Mouse (Mus musculus) layer of hippocampus, postnatal 25 days (tissue): Measurements from ENCODE around the gene Slc2a3. TPM values are rescaled to one million over a fixed set of nuclear protein-coding genes. Genes with fewer than 3 reads are reported as not detected.
"Not testable (repeated sequence)": the region's sequence is repeated elsewhere in the genome, so short reads cannot be mapped to it uniquely, and the experiment has no call there.

Experiments
- DNase-seq, 2 experiments: peaks; one replicate each; pipeline ENCODE4 v3.0.0; 2022; ENCODE audit warnings: mixed read lengths in 2 of 2, low spot score in 1 of 2; ENCODE audit errors: extremely low spot score in 1 of 2
- total RNA-seq, 2 experiments: library from RNA; stranded (reverse); gene quantifications; 2 replicates each; pipeline ENCODE4 v1.2.3; 2021

The Slc2a3 gene
- total RNA-seq, 2 experiments from 2014 or later, result 115 to 119 TPM

DNA sequence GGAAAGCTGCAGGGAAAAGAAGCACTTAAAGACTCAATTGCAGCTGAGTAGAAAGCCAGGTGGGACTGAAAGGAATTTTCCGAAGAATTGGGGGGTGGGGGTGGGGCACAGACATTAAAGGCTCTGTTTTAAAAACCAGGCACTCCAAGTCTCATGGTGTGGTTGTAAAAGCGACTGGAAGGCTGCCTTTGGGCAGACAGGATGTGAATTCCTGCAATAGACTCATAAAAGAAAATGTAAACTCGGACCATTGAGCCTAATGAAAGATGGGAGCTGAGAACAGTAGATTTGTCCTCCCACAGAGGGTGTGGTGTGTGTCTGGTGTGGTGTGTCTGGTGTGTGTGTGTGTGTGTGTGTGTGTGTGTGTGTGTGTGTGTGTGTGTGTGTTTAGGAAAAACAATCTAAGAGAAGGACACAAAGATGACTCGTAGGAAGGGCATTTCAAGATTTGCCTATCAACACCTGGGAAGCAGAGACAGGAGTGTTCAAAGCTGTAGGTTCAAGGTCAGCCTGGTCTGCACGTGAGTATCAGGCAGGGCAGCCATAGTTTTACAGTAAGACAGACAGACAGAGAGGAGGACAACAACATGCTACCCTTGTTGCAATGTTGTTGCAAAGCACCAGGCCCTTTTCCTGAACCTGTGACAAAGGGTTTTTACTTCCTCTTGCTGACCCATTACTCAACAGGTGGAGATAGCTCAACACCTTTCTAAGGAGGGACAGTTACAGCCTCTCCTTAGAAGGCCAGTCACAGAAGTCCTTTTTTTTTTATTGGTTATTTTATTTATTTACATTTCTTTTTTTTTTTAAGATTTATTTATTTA is 35.1 kb downstream of the Slc2a3 start:
- no peak for DNase-seq

DNA sequence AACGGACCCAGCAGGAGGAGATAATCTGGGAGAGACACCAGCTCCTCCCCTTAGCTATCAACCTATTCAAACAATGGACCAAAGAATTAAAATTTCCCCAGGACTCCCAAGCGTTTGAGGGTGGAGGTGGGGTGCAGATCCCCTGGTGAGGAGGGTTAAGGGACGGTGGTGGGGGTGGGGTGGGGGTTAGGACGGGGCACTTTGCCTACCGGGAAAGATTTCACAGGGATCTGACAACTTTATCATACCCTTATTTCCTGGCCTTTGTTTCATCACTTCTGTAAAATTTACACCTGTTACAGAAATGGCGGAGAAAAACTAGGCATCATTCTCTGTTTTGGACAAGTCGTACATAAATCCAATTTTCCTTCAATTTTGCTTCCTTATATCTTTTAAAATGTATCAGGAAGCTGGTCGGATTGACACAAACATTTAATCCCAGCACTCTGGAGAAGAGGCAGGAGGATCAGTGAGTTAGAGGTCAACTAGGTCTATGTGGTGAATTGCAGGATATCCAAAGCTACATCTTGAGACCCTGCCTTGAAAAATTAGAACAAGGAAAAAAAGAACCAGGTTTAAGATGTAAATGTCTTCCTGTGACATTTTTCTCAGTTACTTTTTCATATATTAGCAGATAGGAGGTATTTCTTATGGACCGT is 36.0 kb downstream of the Slc2a3 start:
- DNase-seq, result no peak

DNA sequence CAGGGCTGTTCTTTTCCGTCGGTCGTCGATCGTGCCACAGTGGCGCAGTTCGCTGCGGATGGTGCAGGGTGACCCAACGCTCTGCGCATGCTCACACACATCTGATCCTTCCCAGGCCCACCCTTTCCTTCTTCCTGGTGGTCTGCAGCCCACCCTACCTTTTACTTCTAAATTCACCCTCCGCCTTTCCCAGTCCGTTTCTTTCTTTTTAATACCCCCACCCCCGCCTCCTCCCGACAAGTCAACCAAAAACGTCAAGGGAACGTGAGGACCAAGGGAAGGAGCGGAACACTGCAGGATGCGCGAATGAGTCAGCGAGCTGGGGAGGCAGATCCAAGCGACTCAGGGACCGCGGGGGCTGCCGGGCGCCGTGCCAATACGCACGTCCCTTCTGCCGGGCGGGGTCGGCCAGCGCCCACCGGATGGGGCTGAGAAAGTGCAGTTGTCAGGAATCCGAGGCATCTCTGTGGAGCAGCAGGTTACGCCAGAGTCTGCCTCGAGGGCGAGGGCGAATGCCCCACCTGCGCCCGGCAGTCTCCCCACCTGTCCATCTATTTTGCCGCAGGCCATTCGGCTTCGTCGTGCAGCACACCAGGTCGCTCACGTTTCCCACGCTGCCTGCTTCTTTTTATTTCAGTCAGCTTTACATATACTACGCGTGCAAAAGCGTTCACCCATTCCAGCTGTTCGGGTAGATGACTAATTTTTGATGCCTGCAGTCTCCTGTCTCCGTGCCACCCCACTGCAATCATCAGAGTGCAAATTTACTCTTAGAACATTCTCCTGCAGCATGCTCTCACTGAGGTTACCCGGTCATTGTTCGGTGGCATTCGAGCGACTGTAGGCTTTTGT is 36.8 kb downstream of the Slc2a3 start:
- peak; percentile 64 to 68 for DNase-seq

DNA sequence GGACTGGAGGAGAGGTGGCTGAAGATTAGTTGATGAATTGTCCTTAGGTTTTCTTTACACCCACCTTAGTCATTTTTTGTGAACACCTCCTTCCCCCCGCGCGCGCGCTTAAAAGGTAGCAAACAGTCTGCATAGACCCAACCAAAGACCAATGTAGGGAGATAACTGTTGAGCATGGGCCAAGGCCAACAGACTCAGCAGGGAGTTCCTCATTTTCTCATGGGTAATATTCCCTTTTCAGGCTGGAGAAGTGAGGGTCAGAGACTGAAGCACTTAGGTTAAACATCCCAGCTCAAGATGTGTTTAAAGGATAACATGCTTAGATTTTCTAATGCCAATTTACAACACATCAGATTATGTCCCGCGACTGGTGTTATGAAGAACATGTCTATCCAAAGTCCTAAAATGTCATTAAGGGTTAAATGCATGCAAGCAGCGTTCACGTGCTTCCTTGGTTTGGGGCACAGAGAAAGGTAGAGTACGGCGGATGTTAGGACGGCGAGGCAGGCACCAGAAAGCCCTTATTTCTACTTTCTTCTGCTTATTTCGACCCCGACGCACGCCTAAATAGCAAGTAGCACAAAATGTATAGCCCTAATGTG is 37.5 kb downstream of the Slc2a3 start:
- no peak for DNase-seq

DNA sequence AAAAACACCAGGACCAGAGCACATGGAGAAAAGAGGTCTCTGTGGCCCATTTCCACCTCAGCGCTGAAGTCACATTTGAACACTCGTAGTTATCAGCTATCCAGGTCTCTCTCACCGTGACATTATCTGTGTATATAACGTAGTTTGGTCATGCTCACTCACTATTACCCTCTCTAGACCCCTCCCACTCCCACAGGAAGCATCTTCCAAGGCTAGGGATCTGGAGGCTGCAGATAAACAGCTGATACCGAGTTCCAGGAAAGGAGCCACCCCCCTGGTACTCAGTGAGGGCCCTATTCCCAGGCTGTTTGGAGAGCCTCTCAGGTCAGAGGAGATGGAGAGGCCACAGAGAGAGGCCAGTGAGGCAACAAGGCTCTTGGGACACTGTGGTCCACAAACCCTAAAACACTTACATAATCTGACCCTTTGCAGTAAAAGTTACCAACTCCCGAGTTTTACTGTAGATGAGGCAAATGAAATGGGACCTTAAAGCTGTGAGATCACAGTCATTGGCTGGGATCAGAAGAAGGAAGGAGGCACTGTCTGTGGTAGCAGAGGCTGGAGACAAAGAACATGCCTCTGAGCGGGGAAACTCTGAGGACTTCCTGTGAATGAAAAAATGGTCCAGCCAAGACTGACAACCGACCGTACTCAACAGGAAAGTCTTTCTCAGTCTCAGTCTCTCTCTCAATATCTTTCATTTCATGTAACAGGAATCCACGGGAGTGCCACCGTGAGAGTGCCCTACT is 38.3 kb downstream of the Slc2a3 start:
- DNase-seq, result no peak

DNA sequence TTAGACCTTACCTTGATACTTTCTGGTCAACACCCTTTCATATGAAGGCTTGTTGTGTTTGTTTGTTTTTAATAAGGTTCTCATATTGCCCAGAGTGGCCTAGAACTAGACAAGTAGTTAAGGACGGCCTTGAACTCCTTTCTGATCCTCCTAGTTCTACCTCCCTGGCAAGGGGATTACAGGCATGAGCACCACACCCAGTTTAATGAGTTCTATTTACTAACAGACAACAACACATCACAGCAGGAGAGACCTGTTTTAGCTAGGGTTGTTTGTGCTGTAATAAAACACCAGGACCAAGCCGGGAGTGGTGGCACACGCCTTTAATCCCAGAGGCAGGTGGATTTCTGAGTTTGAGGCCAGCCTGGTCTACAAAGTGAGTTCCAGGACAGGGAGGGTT is 39.0 kb downstream of the Slc2a3 start:
- DNase-seq, result no peak

DNA sequence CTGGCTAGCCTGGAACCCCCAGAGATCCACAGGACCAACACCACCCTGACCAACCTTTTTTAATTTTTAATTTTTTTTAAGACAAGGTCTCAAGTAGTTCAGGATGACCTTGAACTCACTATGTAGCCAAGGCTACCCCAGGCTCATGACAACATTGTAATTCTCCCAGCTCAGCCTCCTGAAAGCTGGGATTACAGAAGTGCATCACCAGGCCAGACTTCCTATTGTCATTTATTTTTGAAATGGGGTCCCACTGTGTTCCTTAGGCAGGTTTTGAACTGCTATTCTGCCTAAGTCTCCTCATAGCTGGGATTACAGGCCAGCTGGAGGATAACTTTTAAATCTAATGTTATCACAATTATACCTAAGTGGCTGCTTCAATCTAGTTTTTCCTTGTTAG is 39.5 kb downstream of the Slc2a3 start:
- DNase-seq, result no peak

DNA sequence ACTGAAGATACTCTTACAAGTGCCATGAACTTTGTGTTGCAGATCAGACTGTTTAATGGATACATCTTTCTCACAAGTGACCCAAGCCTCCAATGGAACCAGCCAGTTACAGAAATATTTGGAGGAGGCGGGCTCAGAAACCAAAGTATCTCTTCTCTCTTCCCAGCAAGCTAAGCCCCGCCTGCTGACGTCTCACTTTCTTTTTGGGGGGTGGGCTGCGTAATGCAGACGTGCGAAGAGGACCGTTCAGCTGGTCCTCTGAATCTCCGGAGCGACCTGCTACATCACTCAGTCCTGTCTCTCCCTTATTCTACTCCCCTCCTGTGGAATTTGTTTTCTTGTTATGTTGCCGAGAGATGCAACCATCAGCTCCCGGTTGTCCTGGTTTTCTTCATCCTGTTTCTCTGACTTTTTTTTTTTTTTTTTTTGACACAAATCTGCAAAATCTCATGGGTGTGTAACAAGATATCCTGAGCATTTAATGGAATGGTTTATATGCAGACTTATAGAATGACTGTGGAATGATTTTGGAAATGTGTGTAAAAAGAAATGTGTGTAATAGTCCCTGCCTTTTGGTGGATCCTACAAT is 40.3 kb downstream of the Slc2a3 start:
- DNase-seq, result peak; percentile 61 to 76

DNA sequence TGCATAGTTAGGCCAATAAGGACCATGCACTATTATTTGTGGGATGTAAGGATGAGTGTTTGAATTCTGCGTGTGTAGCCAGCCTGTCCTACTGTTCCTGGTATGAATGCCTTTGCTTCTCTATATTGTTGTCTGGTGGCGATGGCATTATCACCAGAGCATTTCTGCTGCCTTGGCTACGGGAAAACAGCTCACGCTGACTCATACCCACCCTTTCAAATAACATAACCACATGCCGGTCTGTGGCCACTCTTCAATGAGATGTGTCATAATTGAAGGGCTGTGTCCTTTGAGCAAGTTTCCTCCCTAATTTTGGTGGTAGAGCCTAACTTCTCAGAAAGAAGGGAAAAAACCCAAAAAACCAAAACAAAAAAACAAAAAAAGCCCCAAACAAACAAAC is 42.7 kb downstream of the Slc2a3 start:
- DNase-seq, result no peak

DNA sequence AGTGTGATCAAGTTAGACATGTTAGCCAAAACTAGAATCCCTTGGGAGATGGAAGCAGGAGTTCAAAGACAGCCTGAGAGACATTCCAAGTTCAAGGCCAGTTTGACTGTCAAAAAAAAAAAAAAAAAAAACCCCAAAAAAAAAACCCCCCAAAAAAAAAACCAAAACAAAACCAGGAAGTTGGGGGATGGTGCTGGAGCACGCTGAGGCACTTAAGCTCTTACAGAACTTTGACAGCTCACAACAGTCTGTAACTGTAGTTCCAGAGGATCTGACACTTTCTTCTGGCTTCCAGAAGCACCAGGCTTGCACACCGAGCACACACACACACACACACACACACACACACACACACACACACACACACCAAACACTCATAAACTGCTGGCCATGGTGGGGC is 45.5 kb downstream of the Slc2a3 start:
- DNase-seq, result no peak

DNA sequence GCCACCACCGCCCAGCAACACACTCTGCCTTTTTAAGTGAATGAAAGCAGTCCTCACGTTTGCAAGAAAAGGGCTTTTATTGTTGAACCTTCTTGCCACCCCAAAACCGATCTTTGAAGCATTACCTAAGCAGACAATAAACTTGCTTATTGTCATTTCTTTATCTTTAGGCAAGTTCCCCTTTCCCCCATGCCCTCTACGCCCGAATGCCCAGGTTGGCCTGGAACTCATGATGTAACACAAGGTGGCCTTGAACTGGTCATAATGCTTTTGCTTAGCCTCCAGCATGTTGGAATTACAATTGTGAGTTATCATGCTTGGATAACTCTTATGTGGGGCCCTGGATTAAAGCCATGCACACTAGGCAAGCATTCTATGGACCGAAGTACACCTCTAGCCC is 50.9 kb downstream of the Slc2a3 start:
- DNase-seq, result no peak

DNA sequence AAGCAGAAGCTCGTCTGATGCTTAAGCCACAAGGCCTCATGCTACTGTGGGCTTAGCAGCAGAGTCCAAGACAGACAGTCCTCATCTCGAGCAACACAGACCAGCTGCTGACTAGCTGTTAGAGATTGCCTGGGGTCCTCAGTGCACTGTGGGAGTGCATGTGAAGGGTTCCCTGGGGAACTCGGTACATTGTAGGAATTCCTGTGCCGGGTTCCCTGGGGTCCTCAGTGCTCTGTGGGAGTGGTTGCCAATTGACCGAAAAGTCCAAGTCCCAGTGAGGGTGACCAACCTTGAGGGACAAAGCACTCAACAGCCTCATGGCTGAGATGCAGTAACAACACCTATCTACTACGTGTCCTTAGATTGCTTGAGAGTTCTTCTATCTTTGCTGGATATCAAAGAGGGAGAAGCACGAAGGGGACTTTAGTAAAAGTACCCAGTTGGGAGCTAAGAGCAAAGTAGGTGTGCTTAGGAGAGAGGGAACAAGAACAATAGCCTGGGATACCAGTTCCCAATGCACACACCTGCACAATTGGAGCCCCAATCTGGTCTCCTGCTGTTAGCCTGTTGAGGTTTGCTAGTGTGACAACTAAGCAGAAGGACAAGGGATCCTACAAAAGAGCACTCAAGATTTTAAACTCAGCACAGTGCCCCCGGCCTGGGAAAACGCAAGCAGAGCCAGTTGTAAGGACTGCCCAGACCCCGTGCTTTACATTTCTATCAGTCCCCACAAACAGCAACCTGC is 56.8 kb downstream of the Slc2a3 start:
- no peak for DNase-seq

DNA sequence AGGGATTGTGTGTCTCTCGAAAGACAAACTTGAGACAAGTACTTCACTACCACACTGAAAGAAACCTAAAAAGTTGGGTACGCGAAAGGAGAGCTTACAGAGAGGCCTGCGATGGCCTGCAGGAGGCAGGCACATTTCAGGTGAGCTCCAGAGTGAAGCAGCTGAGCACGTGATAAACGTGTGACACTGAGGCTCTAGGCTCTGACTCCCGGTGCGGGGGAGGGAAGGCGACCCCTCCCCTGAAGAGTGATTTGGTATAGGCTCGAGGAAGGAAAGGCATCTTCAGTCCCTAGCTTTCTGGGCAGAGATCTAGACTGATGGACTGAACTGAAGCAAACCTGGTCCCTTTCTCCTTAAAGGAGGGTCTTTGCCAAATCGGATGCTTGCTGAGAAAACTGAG is 58.1 kb downstream of the Slc2a3 start:
- DNase-seq, result no peak

DNA sequence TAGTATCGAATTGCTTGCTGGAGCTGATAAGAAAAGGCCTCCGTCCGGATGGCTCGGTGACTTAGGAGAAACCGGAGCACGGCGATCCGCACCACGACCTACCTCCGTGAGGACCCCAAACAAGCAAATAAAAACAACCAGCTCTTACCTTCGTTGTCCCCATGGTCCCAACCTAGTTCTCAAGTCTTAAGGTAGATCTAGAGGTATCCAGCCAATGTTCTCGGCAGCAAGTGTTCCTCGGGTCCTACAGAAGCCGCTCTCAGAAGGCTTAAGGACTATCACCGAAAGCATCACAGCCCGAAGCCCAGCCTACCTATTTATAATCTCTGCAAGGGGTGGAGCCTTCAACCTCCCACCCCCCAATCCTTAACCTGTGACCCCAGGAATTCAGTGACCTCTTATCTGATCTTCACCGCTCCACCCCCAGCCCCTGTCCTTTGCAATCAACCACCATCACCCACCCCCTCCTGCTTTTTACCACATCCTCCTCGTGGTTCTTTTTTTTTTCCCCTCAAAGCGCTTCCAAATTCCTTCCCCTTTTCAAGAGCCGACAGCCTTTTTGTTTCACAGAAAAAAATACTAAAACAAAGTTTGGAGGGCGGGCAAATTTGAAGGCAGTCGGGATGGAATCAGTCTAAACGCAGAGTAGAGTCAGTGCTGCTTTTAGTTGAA is 59.1 kb downstream of the Slc2a3 start:
- DNase-seq, result peak; percentile 57 to 59

DNA sequence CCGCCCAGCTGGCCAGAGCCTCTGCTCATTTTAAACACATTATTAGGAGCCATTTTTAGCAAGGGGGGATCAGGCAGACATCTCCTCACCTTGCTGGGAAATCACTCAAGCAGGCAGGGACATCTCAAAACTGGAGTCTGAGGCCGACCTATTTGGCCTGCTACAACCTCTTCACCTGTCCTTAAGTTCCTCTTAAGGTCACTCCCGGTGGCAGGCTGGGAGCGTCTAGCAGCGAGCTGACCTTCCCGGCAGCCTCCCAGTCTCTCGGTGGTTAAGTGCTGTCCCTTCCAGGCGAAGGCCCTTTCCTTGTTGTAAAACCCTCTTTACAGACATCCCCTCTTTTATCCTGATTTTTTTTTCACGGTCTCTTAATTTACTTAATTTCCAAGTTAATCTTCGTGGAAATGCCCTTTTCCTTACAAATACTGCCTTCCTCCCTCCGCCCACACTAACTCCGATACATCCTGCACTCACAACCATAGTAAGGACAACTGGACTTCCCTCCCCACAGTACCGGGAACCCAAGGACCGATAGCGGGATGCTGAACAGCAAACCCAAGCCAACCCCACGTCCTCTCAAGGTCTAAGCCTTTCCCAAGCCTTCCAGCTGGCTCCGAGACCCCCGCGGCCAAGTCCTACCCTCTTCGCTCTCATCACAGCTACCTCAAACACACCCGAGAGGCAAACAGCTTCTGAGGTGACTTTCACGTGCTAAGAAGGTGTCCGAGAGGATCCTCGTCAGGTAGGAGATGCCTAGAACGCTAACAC is 59.8 kb downstream of the Slc2a3 start:
- no peak for DNase-seq

DNA sequence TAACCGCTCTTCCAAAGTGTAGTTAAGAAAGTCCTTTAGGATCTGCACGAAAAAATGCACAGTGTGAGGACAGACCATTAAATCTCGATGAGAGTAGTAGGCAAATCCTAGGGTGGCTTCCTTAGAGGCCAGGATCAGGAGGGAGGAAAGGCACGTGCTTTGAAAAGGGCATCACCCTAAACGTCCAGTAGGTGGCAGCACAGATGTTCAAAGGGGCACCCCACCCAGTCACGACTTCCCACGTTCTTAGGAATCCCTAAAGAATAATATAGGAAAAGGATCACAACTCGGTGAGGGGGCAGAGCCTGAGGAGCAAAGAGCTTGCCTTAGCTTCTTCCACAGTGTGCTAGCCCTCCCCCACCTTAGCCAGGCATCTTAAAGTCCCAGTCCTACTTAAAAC is 61.5 kb downstream of the Slc2a3 start:
- peak in 1 of 2 experiments; percentile 69 for DNase-seq

DNA sequence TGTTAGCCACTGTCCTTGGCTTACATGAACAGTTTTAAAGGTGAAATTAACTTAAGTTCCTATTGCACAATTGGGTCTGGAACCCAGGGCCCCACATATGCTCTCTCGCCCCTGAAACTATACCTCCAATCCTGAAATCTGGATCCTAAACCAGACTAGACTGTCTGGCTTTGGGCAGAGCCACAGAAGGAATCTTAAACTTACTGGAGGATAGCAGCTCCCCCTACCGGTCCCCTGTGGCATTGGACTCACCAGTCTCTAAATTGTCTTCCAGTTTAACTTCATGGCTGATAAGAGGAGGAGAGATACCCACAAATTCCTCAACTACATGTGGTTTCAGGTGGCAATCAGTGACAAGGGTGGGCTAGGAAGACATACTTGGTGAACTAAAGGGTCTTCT is 81.5 kb downstream of the Slc2a3 start:
- DNase-seq, result peak in 1 of 2 experiments; percentile 85

DNA sequence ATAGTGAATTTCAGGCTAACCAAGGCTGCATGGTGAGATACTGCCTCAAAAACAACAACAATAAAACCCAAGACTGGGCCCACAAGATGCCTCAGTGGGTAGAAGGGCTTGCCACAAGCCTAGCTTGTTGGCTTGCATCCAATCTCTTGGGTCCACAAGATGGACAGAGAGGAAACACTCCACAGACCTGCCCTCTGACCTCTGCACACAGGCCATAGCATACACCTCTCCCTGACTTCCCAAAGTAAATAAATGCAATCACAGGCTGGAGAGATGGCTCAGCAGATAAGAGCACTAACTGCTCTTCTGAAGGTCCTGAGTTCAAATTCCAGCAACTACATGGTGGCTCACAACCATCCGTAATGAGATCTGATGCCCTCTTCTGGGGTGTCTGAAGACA is 83.2 kb downstream of the Slc2a3 start:
- DNase-seq, result not testable (repeated sequence)
